Mouse (Mus musculus) kidney, postnatal 36 days (tissue): ENCODE data around the gene Gm49711.
"Not testable (repeated sequence)": the region's sequence is repeated elsewhere in the genome, so short reads cannot be mapped to it uniquely, and the experiment has no call there.

Source experiments
- DNase-seq, 2 experiments: peaks; one replicate each; pipeline ENCODE4 v3.0.0; 2021 to 2022; ENCODE audit warnings: mixed read lengths in 2 of 2

Gm49711 gene

GRCm38 (mm10) chr16:92190603-92191002 is 132.5 kb downstream of the Gm49711 start:
- no peak for DNase-seq

- DNase-seq: no peak
These were observed 137.0 kb downstream of the Gm49711 start for GRCm38 (mm10) chr16:92195094-92195493.

GRCm38 (mm10) chr16:92196741-92197331 is 138.7 kb downstream of the Gm49711 start:
- peak; percentile 37 to 56 for DNase-seq

GRCm38 (mm10) chr16:92200615-92201014 is 142.5 kb downstream of the Gm49711 start:
- DNase-seq: no peak

GRCm38 (mm10) chr16:92203599-92203998 is 145.5 kb downstream of the Gm49711 start:
- no peak for DNase-seq

GRCm38 (mm10) chr16:92209291-92209781 is 151.2 kb downstream of the Gm49711 start:
- DNase-seq: peak in 1 of 2 experiments; percentile 11

- not testable (repeated sequence) for DNase-seq
These were observed 152.2 kb downstream of the Gm49711 start for GRCm38 (mm10) chr16:92210316-92210715.

GRCm38 (mm10) chr16:92213911-92214310 is 155.8 kb downstream of the Gm49711 start:
- DNase-seq: not testable (repeated sequence)

GRCm38 (mm10) chr16:92215599-92216390 is 157.7 kb downstream of the Gm49711 start:
- peak; percentile 33 to 65 for DNase-seq

- no peak for DNase-seq
These were observed 162.6 kb downstream of the Gm49711 start for GRCm38 (mm10) chr16:92220754-92221153.

- no peak for DNase-seq
These were observed 170.3 kb downstream of the Gm49711 start for GRCm38 (mm10) chr16:92228332-92228919.

GRCm38 (mm10) chr16:92230476-92230931 is 172.4 kb downstream of the Gm49711 start:
- DNase-seq: no peak

GRCm38 (mm10) chr16:92234530-92234929 is 176.4 kb downstream of the Gm49711 start:
- DNase-seq: peak in 1 of 2 experiments; percentile 49

- DNase-seq: no peak
These were observed 177.1 kb downstream of the Gm49711 start for GRCm38 (mm10) chr16:92235222-92235621.
